Mouse (Mus musculus) megakaryocyte-erythroid progenitor cell, adult 5-6 weeks (primary cell): ENCODE data around the gene Map2k7. TPM values are rescaled to one million over a fixed set of nuclear protein-coding genes. Genes with fewer than 3 reads are reported as not detected.
"Not testable (repeated sequence)": the region's sequence is repeated elsewhere in the genome, so short reads cannot be mapped to it uniquely, and the experiment has no call there.

Experiments used
- ATAC-seq: replicated peaks from 2 replicates; pipeline ENCODE4 v1.8.0; 2016; ENCODE audit warnings: mild to moderate bottlenecking, inconsistent platforms; ENCODE audit not compliant: severe bottlenecking, poor library complexity, low FRiP score, low TSS enrichment
- total RNA-seq, 2 experiments: library from RNA; stranded (forward) in 1 of 2; stranded (reverse) in 1 of 2; fragments of 200-1000, 215-1000 nt in 1 of 2; fragments of >200 nt in 1 of 2; fragmentation: Nextera tagmentation in 1 of 2; gene quantifications; 2 replicates each; pipeline ENCODE4 v1.2.3; 2014 to 2017

Gene Map2k7
- total RNA-seq, 2 experiments from 2014 or later, result 36.7 to 54.5 TPM

DNA sequence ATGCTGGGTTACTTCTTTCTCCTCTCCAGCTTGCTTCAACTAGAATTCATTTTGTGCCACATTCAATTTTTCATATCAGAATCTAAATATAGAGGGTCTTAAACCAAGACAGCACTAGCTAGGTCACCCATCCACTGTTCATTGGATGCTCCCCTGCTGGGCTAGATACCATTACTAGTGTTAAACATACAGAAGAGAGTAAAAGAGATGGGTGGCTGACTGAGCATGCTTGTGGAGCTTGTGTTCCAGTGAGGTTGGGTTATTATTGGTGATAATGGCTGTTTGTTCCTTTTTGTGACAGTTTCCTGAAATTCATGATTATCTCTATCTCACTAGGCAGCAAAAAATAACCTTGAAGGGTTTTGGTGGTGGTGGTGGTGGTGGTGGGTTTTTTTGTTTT lies 16.5 kb upstream of the Map2k7 start:
- ATAC-seq, result no peak

DNA sequence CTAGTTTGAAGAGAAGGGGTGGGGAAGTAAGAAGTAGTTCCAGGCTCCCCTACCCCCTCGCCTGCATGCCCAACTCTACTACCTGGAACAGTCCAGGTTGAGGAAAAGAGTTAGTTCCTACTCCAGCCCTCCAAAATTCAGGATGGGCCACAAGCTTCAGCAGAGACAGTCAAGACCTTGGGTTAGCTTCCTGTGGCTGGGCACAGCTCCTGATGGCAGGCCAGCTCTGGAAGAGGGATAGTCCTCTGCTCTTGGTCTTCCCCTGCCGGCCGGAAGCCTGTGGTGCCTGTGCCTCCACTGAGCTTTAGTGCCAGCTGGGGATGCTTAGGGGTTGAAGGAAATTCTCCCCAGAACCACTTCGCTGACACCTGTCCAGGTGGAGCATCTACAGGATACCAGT lies 12.2 kb upstream of the Map2k7 start:
- ATAC-seq, result peak; percentile 16; the same call in 1 of the 2 replicates

DNA sequence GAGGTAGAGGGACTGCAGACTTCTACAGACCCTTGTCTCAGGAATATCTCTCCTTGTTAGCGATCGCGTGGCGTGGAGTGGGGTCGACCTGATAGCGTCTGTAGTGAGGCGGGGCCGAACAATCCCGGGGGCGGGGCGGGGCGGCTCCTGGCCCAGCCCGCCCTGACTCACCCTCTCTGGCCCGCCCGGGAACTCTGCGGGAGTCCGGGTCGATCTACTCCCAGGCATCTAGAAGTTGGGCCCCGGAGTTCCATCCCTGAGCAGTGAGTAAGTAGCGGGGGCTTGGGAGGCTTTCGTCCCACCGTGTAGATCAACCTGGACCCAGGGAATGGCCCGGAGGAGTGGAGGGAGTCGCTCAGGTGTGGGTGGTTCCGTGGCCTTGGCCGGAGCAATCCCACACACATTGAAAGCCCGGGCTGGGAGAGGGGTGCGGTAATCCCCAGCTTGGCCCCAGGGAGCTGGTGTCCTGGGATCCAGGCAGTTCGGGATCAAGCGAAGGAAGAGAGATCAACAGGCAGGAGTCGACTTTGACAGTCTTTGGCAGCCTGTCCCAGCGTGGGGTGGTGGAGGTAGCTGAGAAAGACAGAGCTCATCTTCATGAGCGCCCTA lies 11.7 kb upstream of the Map2k7 start, which contains the start of gene Lrrc8e:
Gene Lrrc8e, plus strand, starts transcription at position 89 of the 609 bp plus-strand sequence.
- peak; percentile 65 for ATAC-seq

DNA sequence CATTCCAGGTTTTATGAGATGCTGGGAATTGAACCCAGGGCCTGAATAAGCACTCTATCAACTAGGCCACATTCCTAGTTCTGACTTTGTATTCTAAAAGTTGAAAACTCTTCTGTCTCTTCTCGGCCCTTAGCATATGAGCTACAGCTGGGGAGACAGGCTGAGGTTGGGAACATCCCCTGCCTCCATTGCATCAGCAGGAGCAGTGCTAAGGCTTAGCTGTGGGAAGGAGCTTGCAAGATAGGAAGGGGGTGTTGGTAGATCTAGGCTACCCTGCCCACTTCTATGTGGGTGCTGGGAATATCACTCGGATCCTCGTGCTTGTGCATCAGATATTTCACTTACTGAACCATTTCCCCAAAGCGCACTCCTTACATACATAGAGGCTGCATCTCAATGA lies 10.6 kb upstream of the Map2k7 start:
- ATAC-seq, result no peak

GRCm38 (mm10) chr8:4229784-4230183 lies 8.8 kb upstream of the Map2k7 start:
- no peak for ATAC-seq

GRCm38 (mm10) chr8:4230612-4231351 lies 7.8 kb upstream of the Map2k7 start:
- peak; percentile 71 for ATAC-seq

GRCm38 (mm10) chr8:4237814-4238433 lies 616 bp upstream of the Map2k7 start:
- ATAC-seq, result peak; percentile 9

DNA sequence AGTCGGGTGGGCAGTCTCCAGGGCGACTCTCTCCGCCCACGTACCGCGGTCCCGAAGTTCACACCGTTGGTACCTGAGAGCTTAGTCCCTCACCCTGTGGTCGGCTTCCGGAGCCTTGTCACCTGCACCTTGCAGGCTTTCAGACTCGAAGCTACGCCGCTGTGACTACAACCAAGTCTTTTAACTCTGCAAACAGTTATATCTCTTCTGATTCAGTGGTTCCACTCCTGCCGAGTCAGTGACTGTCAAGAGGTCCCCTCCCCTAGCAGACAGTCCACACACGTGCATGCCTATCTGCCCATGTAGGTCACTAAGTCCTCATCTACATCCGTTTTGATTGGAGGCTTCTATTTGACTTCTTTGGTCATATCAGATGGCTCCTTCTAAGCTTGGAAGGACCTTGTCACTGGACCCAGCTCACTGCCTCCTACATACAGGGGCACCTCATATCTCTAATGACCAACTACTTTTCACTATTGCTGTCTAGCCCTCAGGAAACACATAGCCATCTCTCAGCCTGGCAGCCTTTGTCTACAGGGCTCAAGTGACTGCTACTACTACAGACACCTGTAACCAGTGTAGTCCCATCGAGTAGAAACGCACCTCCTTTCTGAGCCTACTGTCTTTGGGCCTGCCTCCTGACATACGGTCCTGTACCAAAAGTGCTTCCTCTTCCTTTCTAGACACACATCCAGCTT lies 802 bp downstream of the Map2k7 start:
- peak; percentile 61 for ATAC-seq

GRCm38 (mm10) chr8:4245061-4245460 lies 6.5 kb downstream of the Map2k7 start:
- no peak for ATAC-seq

DNA sequence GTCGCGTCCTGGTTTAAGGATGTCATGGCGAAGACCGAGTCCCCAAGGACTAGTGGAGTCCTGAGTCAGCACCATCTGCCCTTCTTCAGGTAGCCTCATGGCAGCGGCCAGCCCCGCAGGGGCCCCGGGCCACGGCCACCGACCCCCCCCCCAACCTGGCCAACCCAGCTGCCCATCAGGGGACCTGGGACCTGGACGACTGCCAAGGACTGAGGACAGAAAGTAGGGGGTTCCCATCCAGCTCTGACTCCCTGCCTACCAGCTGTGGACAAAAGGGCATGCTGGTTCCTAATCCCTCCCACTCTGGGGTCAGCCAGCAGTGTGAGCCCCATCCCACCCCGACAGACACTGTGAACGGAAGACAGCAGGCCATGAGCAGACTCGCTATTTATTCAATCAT lies 7.2 kb downstream of the Map2k7 start:
- ATAC-seq, result no peak

DNA sequence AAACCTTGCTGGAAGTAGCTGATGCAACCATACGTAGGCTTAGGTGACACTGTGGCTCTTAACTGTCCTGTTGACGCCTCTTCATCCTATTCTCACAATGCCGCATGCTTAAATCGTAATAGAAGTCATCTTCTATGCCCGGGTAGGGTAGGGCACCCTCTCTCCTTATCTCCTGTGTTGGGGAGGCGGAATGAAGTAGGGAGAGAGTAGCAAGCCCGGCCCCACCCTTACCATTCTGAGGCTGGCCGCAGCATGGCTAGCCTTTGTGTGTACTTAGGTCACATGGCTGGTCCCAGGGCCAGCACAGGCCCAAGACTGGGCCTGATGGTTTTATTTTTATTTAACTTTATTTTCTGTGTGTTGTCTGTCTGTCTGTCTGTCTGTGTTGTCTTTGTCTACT lies 8.7 kb downstream of the Map2k7 start:
- no peak for ATAC-seq

- no peak for ATAC-seq
Observed at GRCm38 (mm10) chr8:4247951-4248540, 9.5 kb downstream of the Map2k7 start, which contains the start of gene Tgfbr3l. Gene Tgfbr3l (plus strand): TSS chr8:4248214.

GRCm38 (mm10) chr8:4249213-4249612 lies 10.7 kb downstream of the Map2k7 start:
- ATAC-seq, result no peak

- peak; percentile 66 for ATAC-seq
Observed at GRCm38 (mm10) chr8:4250306-4250970, 11.9 kb downstream of the Map2k7 start.

DNA sequence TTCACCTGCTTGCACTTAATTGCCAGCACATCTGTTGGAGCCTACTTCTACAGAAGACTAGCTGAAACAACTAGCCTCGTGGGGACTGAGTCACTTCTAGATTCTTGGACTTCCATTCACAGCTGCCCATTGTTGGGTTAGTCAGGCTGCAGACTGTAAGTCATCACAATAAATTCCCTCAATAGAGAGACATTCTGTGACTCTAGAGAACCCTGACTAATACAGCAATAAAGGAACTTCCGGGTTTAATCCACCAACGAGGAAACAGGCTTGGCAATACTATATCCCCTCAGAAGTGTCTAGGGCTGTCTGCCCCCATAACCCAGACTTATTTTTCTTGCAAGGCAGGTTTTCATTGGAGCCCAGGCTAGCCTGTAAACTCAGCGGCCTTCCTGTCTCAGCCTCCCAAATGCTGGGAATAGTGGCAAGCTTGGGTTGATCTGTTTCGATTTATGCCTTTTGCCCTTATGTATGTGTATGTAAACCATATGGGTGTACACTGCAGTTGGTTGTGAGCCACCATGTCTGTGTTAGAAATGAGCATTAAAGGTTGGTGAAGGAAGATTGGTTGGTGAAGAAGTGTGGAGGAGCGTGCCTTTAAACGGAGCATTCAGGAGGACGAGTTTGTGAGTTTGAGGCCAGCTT lies 13.7 kb downstream of the Map2k7 start:
- no peak for ATAC-seq

DNA sequence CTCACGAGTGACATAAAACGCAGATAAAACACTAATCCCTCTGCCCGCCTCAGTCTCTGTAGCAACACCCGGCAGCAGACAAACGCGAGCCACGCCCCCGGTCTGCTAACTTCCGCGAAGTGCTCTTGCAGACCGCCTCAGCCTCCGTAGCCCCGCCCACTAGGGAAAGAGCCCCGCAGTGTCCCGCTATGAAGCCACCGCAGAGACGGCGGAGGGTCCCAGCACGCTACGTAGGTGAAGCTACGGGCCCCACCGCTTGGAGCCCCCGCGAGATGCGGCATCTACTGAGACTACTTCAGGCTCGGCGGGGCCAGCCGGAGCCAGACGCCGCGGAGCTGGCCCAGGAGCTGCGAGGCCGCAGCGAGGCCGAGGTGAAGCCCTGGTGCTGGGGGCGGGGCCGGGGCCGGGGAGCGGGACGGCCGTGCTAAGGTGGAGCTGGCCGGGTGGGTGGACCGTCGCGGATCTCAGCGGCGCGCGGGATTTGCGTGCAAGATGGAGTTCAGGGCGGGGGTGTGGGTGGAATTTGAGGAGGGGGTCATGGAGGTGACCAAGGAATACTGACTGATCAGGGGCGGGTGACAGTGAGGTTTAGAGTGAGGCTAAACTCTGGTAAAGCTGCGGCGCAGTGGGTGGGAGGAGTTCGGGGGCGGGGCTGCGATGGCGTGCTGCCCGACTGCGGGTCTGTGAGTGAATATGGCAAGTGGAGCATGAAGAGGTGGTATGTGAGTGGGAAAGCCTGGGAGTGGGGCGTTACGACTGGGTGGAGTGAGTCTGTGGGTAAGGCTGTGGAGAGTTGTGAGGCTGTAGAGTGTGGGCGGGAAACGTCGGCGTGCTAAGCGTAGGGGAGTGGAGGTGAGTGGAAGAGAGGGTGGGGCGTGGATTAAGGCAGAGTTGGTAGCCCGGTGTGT lies 14.6 kb downstream of the Map2k7 start, which contains the start of gene Snapc2:
Gene Snapc2, plus strand, starts transcription at position 147 of the 908 bp plus-strand sequence.
- peak; percentile 81 for ATAC-seq

- no peak for ATAC-seq
Observed at GRCm38 (mm10) chr8:4254001-4254400, 15.5 kb downstream of the Map2k7 start.

DNA sequence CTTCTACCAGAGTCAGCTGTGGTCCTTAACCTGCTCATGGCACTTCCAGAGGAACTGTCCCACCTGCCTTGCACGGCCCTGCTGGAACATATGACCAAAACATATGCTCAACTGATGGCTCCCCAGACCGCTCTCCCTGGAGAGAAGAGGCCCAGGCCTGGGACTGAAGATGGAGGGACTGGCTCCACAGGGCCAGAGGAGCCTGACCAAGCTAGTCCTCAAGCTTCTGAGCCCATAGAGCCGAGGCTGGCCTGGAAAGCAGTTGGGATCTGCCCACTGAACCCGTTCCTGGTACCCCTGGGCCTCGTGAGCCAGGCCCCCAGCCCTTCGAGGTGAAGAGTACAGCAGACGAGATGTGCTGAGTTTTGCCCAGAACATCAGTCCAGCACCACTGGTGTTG lies 16.9 kb downstream of the Map2k7 start:
- not testable (repeated sequence) for ATAC-seq
